Mouse (Mus musculus) CH12.LX (cell line): ENCODE data around the gene Atg101. TPM values are rescaled to one million over a fixed set of nuclear protein-coding genes. Genes with fewer than 3 reads are reported as not detected.
A peak's percentile ranks its signal among the peaks of the same experiment; 100 is the strongest.

Experiments used
- DNase-seq: peaks from one replicate; pipeline ENCODE4 v3.0.0-alpha.2; 2013; ENCODE audit errors: extremely low read depth
- H3K27ac ChIP-seq: 2 replicates; pipeline ENCODE4 v1.5.1; 2012; ENCODE audit warnings: low read depth, mild to moderate bottlenecking, control low read depth, moderate library complexity; ENCODE audit not compliant: insufficient read depth
- H3K27me3 ChIP-seq: replicated peaks from 2 replicates; pipeline ENCODE3; 2012; ENCODE audit warnings: inconsistent platforms
- H3K36me3 ChIP-seq, 2 experiments: replicated peaks in 1 of 2; 2 replicates each; pipeline versions ENCODE3 to v1.6.1; 2012; ENCODE audit warnings: inconsistent platforms in 1 of 2, low read length in 1 of 2, mild to moderate bottlenecking in 1 of 2, mixed read lengths in 1 of 2, moderate library complexity in 1 of 2; ENCODE audit not compliant: control insufficient read depth in 1 of 2, insufficient read depth in 1 of 2
- H3K4me1 ChIP-seq, 2 experiments: 2 replicates each; pipeline ENCODE4 v1.6.1; 2012; ENCODE audit warnings: inconsistent platforms in 1 of 2, moderate library complexity in 1 of 2; ENCODE audit not compliant: insufficient read depth in 2 of 2, control insufficient read depth in 1 of 2
- H3K4me2 ChIP-seq: 2 replicates; pipeline ENCODE4 v1.6.1; 2012; ENCODE audit warnings: low read depth, mild to moderate bottlenecking, control low read depth; ENCODE audit not compliant: poor library complexity, insufficient read depth, severe bottlenecking
- H3K4me3 ChIP-seq, 3 experiments: fragments of 150-350 bp in 1 of 3; sonication (generic) in 1 of 3; replicated peaks in 1 of 3; 2 replicates each; pipeline versions ENCODE3 to v1.5.1; 2011 to 2012; ENCODE audit warnings: low read depth in 2 of 3, low read length in 2 of 3, mild to moderate bottlenecking in 2 of 3, moderate library complexity in 2 of 3, control low read depth in 1 of 3, improper control_type of control experiment in 1 of 3, inconsistent platforms in 1 of 3, mixed read lengths in 1 of 3; ENCODE audit not compliant: poor library complexity in 1 of 3
- H3K79me2 ChIP-seq: replicated peaks from 2 replicates; pipeline ENCODE4 v1.6.1; 2012; ENCODE audit warnings: mild to moderate bottlenecking, moderate library complexity; ENCODE audit not compliant: control insufficient read depth, poor library complexity, insufficient read depth, severe bottlenecking; ENCODE audit errors: extremely low read depth
- H3K9ac ChIP-seq: 2 replicates; pipeline ENCODE4 v1.6.1; 2012; ENCODE audit warnings: low read depth, mild to moderate bottlenecking, control low read depth, moderate library complexity; ENCODE audit not compliant: insufficient read depth
- H3K9me3 ChIP-seq: replicated peaks from 2 replicates; pipeline ENCODE3; 2012; ENCODE audit warnings: low read length, inconsistent platforms, mixed read lengths
- ELF1 ChIP-seq: IDR thresholded peaks from 2 replicates; pipeline ENCODE4 v1.6.1; 2014; ENCODE audit warnings: low read depth, mild to moderate bottlenecking, inconsistent platforms, low read length, improper control_type of control experiment
- EP300 ChIP-seq: IDR thresholded peaks from 2 replicates; pipeline ENCODE4 v1.6.1; 2011; ENCODE audit warnings: low read length, improper control_type of control experiment
- ETS1 ChIP-seq: conservative IDR thresholded peaks from 2 replicates; pipeline ENCODE4 v1.6.1; 2012; ENCODE audit warnings: low read depth, mild to moderate bottlenecking, inconsistent platforms, low read length, improper control_type of control experiment, moderate library complexity
- GABPA ChIP-seq: IDR thresholded peaks from 2 replicates; pipeline ENCODE4 v1.6.1; 2012; ENCODE audit warnings: low read depth, low read length, improper control_type of control experiment, inconsistent platforms; ENCODE audit not compliant: insufficient replicate concordance
- IRF4 ChIP-seq: IDR thresholded peaks from 2 replicates; pipeline ENCODE4 v1.6.1; 2014; ENCODE audit warnings: low read depth, mild to moderate bottlenecking, inconsistent platforms, low read length, improper control_type of control experiment
- JUND ChIP-seq: conservative IDR thresholded peaks from 2 replicates; pipeline ENCODE4 v1.6.1; 2011; ENCODE audit warnings: low read depth, low read length, improper control_type of control experiment
- MAX ChIP-seq: IDR thresholded peaks from 2 replicates; pipeline ENCODE4 v1.6.1; 2011; ENCODE audit warnings: low read length, improper control_type of control experiment
- MEF2A ChIP-seq: IDR thresholded peaks from 2 replicates; pipeline ENCODE4 v1.6.1; 2014; ENCODE audit warnings: low read depth, mild to moderate bottlenecking, inconsistent platforms, low read length, improper control_type of control experiment, borderline replicate concordance
- MYC ChIP-seq: IDR thresholded peaks from 2 replicates; pipeline ENCODE4 v1.6.1; 2011; ENCODE audit warnings: low read depth, mild to moderate bottlenecking, improper control_type of control experiment, low read length
- NELFE ChIP-seq: IDR thresholded peaks from 2 replicates; pipeline ENCODE4 v1.6.1; 2011; ENCODE audit warnings: low read depth, low read length, improper control_type of control experiment
- NRF1 ChIP-seq: IDR thresholded peaks from 2 replicates; pipeline ENCODE4 v1.6.1; 2014; ENCODE audit warnings: low read depth, mild to moderate bottlenecking, inconsistent platforms, low read length, improper control_type of control experiment, moderate library complexity
- RAD21 ChIP-seq: IDR thresholded peaks from 2 replicates; pipeline ENCODE4 v1.6.1; 2011; ENCODE audit warnings: low read depth, mild to moderate bottlenecking, low read length, improper control_type of control experiment, moderate library complexity
- RCOR1 ChIP-seq: conservative IDR thresholded peaks from 2 replicates; pipeline ENCODE4 v1.6.1; 2012; ENCODE audit warnings: low read depth, mild to moderate bottlenecking, inconsistent platforms, low read length, improper control_type of control experiment
- SMC3 ChIP-seq: IDR thresholded peaks from 2 replicates; pipeline ENCODE4 v1.6.1; 2011; ENCODE audit warnings: low read depth, low read length, improper control_type of control experiment
- TBP ChIP-seq: conservative IDR thresholded peaks from 2 replicates; pipeline ENCODE4 v1.6.1; 2011; ENCODE audit warnings: low read depth, low read length, improper control_type of control experiment
- TCF12 ChIP-seq: IDR thresholded peaks from 2 replicates; pipeline ENCODE4 v1.6.1; 2014; ENCODE audit warnings: low read depth, mild to moderate bottlenecking, inconsistent platforms, low read length, improper control_type of control experiment
- ZKSCAN1 ChIP-seq: IDR thresholded peaks from 2 replicates; pipeline ENCODE4 v1.6.1; 2012; ENCODE audit warnings: low read depth, inconsistent platforms, low read length, improper control_type of control experiment, borderline replicate concordance
- ZNF384 ChIP-seq: IDR thresholded peaks from 2 replicates; pipeline ENCODE4 v1.6.1; 2012; ENCODE audit warnings: low read depth, low read length, improper control_type of control experiment, inconsistent platforms
- dilution Hi-C: fragments of 300-500 bp; cut with MboI; formaldehyde crosslinking; loops from 2 replicates; pipeline ENCODE4 v1.14.3; 2020; ENCODE audit warnings: low sequenced_read_pairs; ENCODE audit not compliant: extremely low pct_unique_long_range_greater_than_20kb, extremely low pct_ligation_motif_present
- in situ Hi-C: fragments of 300-500 bp; cut with MboI; formaldehyde crosslinking; loops from 3 replicates; pipeline ENCODE4 v1.14.3; 2019; ENCODE audit warnings: low sequenced_read_pairs, low pct_ligation_motif_present, low pct_unique_long_range_greater_than_20kb, mixed read lengths
- polyA plus RNA-seq: library from polyadenylated mRNA; unstranded; fragments of >175 nt; gene quantifications from 2 replicates; pipeline ENCODE4 v1.2.1, GENCODE M21; 2012; ENCODE audit warnings: low read depth; ENCODE audit not compliant: insufficient read length
- total RNA-seq, 2 experiments: library from RNA; depleted of rRNA; stranded (reverse); fragments of 300-350 nt in 1 of 2; fragments of >200 nt in 1 of 2; gene quantifications; 2 replicates each; pipeline ENCODE4 v1.2.3; 2012 to 2014

Atg101 gene
- total and polyA plus RNA-seq, 3 experiments = 49.1 to 61.3 (median 58.8) TPM

DNA sequence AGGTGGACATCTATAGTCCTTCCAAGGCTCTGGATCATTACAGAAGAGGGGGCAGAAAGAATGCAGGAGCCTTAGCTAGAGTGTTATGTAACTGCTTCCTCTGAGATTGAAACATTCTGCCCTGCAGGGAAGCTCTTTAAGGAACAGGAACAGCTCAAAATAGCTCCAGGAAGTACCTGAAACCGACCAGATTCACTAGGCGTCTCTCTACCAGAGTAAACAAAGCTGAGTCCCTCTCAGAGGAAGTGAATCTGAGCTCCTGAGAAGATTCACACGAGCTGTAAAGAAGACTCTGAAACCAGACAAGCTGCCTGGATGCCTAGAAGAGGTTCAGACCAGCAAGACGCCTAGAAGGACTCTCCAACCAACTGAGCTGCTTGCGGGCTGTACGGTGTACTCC is 31.5 kb upstream of the Atg101 start:
- Histone ChIP-seq H3K9me3 (peaks cover 41% of the 10 kb centered on the region), H3K4me3 (no peak overlapping the region), H3K36me3 (no peaks in the 10 kb centered on the region), H3K27ac (no peak overlapping the region), H3K4me2 (no peak overlapping the region), H3K79me2 (no peaks in the 10 kb centered on the region), H3K27me3 (peaks cover 45% of the 10 kb centered on the region), H3K4me1 (peaks cover 23 to 58% of the 10 kb centered on the region in 2 experiments), H3K9ac (no peak overlapping the region)
- in situ Hi-C loops (no loop called here), dilution Hi-C loops (no loop called here)
- peak; percentile 60 for DNase-seq
- TF ChIP-seq JUND (no peak), IRF4 (0 out of 2 replicates have a peak, but pooled peaks have one; percentile 35), SMC3 (no peak), EP300 (peak; percentile 41; the same call in 1 of the 2 replicates), RAD21 (no peak), ZNF384 (no peak), MEF2A (peak; percentile 68), ZKSCAN1 (no peak), ELF1 (0 out of 2 replicates have a peak, but pooled peaks have one; percentile 26), ETS1 (peak; percentile 46)

DNA sequence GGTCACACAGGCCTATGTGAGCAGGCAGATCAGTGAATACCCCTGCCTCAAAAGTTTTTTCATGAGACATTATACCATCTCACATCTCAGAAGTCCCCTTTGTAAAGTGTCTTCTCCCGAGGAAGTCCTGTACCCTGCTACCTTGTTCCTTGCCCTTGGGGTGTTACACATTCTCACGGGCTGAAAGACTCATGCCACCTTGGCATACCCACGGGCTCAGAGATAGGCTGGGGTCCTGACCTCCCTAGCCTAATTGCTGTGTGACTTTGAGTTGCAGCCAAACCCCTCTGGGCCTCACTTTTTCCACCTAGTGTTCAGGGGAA is 30.5 kb upstream of the Atg101 start:
- TF ChIP-seq MAX (0 out of 2 replicates have a peak, but pooled peaks have one; percentile 12), TCF12 (0 out of 2 replicates have a peak, but pooled peaks have one; percentile 33), TBP (no peak), NRF1 (no peak), NELFE (no peak), RCOR1 (no peak), GABPA (no peak), ZKSCAN1 (no peak), EP300 (peak; percentile 73), MYC (no peak)
- no peaks in the 10 kb centered on the region for H3K36me3 ChIP-seq
- dilution Hi-C loops = no loop called here
- peaks cover 40% of the 10 kb centered on the region for H3K27me3 ChIP-seq
- H3K79me2 ChIP-seq = no peaks in the 10 kb centered on the region
- no peak overlapping the region for H3K9ac ChIP-seq
- in situ Hi-C loops = no loop called here
- peak overlapping the region; percentile 88; the same call in 1 of the 2 replicates for H3K4me2 ChIP-seq
- peak overlapping the region; percentile 36 to 55 (median 48) for H3K4me3 ChIP-seq
- no peak for DNase-seq
- peaks cover 32 to 58% of the 10 kb centered on the region in 2 experiments for H3K4me1 ChIP-seq
- peaks cover 39% of the 10 kb centered on the region for H3K9me3 ChIP-seq
- no peak overlapping the region for H3K27ac ChIP-seq
